7 mouse cellular contexts compared by ENCODE assay signal in the genomic region with DNA sequence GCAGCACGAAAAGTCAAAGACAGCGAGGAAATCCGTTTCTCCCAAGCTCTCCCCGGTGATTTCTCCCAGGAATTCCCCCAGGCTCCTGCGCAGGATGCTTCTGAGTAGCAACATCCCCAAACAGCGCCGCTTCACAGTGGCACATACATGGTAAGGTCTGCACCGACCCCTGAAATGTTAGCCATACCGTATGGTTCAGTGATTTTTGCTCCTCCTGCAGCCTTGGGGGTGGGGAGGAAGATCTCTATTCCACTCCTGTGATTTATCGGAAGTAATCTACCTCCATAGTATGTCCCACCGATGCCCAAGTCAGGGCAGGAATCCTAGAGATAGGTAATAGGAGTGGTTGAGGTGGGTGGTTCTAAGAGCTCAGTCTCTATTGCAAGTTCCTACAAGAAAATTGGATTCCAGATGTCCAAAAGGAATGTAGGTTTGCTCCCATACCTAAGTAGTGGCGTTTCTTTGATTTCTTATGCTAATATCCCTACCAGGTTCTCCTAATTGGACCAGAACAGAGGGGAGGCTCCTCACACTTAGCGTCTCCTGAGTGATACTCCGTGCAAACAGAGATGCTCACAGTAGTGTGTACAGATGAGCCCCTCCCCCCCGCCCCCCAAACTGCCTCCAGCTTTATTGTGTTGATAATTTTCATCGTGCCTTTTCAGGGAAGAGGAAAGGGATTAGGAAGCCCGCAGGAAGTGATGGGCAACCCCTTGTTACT.
A peak's percentile ranks its signal among the peaks of the same experiment; 100 is the strongest.
DNase-seq lines count a peak whose midpoint lies in the region; ATAC-seq and TF ChIP-seq lines count a peak whose summit lies in the region.

No protein-coding gene starts in this region.

- TF ChIP-seq CTCF in intestine, postnatal 0 days (IDR thresholded peaks at IDR 0.05; ENCODE audit: low read depth) = no peak

- peak overlapping the region; percentile 55 for H3K4me3 ChIP-seq in embryonic facial prominence, embryonic 15.5 days (replicated peaks)
- H3K4me3 ChIP-seq in intestine, postnatal 0 days (ENCODE audit: low read depth, low read length) = peak overlapping the region; percentile 60
- peak overlapping the region; percentile 48 for H3K4me3 ChIP-seq in neural tube, embryonic 11.5 days (ENCODE audit: low read depth, low read length)

- H3K4me2 ChIP-seq in embryonic facial prominence, embryonic 15.5 days (replicated peaks) = peak overlapping the region; percentile 89
- peak overlapping the region; percentile 88 for H3K4me2 ChIP-seq in intestine, postnatal 0 days (replicated peaks; ENCODE audit: low read depth)
- peak overlapping the region; percentile 74 for H3K4me2 ChIP-seq in neural tube, embryonic 11.5 days (ENCODE audit: low read depth)

- no peaks in the 10 kb centered on the region for H3K9me3 ChIP-seq in embryonic facial prominence, embryonic 15.5 days (replicated peaks)
- no peaks in the 10 kb centered on the region for H3K9me3 ChIP-seq in intestine, postnatal 0 days (ENCODE audit: control insufficient read depth)
- no peaks in the 10 kb centered on the region for H3K9me3 ChIP-seq in neural tube, embryonic 11.5 days (ENCODE audit: control insufficient read depth, low read length)

- WGBS in embryonic facial prominence, embryonic 15.5 days = under 1% methylated on average over 17 of the region's 17 CpGs
- WGBS in intestine, postnatal 0 days = 2% methylated on average over 17 of the region's 17 CpGs
- 2% methylated on average over 17 of the region's 17 CpGs for WGBS in neural tube, embryonic 11.5 days

- DNase-seq in retina, postnatal 1 day = peak; percentile 47
- no peak for DNase-seq in retina, embryonic 14.5 days (ENCODE audit: low spot score)
- no peak for DNase-seq in neural tube, embryonic 11.5 days (ENCODE audit: low spot score)
- DNase-seq in cerebellum, adult 9-10 months = no peak
- no peak for DNase-seq in spleen, postnatal 14 days (ENCODE audit: low spot score in 2 of 2)

- peak overlapping the region; percentile 50 for H3K9ac ChIP-seq in embryonic facial prominence, embryonic 15.5 days
- peak overlapping the region; percentile 69 for H3K9ac ChIP-seq in intestine, postnatal 0 days (ENCODE audit: low read depth, low read length)
- peak overlapping the region; percentile 50 for H3K9ac ChIP-seq in neural tube, embryonic 11.5 days (ENCODE audit: low read length)

- H3K27me3 ChIP-seq in embryonic facial prominence, embryonic 15.5 days = no peaks in the 10 kb centered on the region
- H3K27me3 ChIP-seq in intestine, postnatal 0 days (replicated peaks; ENCODE audit: control insufficient read depth, insufficient read depth, low read length) = no peaks in the 10 kb centered on the region
- no peaks in the 10 kb centered on the region for H3K27me3 ChIP-seq in neural tube, embryonic 11.5 days (ENCODE audit: control insufficient read depth, insufficient read depth, low read length)

- H3K4me1 ChIP-seq in embryonic facial prominence, embryonic 15.5 days = peaks cover 19% of the 10 kb centered on the region
- H3K4me1 ChIP-seq in intestine, postnatal 0 days (replicated peaks; ENCODE audit: control insufficient read depth, insufficient read depth, low read length) = peaks cover 6% of the 10 kb centered on the region
- H3K4me1 ChIP-seq in neural tube, embryonic 11.5 days (ENCODE audit: control insufficient read depth, insufficient read depth, low read length) = no peaks in the 10 kb centered on the region

- no peaks in the 10 kb centered on the region for H3K36me3 ChIP-seq in embryonic facial prominence, embryonic 15.5 days
- no peaks in the 10 kb centered on the region for H3K36me3 ChIP-seq in intestine, postnatal 0 days (ENCODE audit: control insufficient read depth, insufficient read depth)
- H3K36me3 ChIP-seq in neural tube, embryonic 11.5 days (ENCODE audit: control insufficient read depth, insufficient read depth, low read length) = no peaks in the 10 kb centered on the region

- peak overlapping the region; percentile 81 for H3K27ac ChIP-seq in embryonic facial prominence, embryonic 15.5 days (replicated peaks)
- H3K27ac ChIP-seq in intestine, postnatal 0 days (ENCODE audit: low read depth, low read length) = peak overlapping the region; percentile 90
- H3K27ac ChIP-seq in neural tube, embryonic 11.5 days (ENCODE audit: low read depth, low read length) = peak overlapping the region; percentile 58

- peak; percentile 35 for ATAC-seq in embryonic facial prominence, embryonic 15.5 days (ENCODE audit: insufficient number of reproducible peaks, low FRiP score, low TSS enrichment, low read depth)
- ATAC-seq in intestine, postnatal 0 days = peak; percentile 42
- peak; percentile 65 for ATAC-seq in neural tube, embryonic 11.5 days (ENCODE audit: insufficient read depth, low FRiP score, low TSS enrichment)
